Mouse (Mus musculus) embryonic fibroblast, embryonic 13.5 days (primary cell): Measurements from ENCODE around the gene Ttc30a1. TPM values are rescaled to one million over a fixed set of nuclear protein-coding genes. Genes with fewer than 3 reads are reported as not detected.

Experiments used
- H3K27ac ChIP-seq: 2 replicates; pipeline ENCODE4 v1.5.1; 2012; ENCODE audit warnings: low read length, control low read depth, inconsistent platforms; ENCODE audit not compliant: insufficient read depth
- H3K4me1 ChIP-seq: 2 replicates; pipeline ENCODE4 v1.6.1; 2011; ENCODE audit warnings: low read length; ENCODE audit not compliant: control insufficient read depth, insufficient read depth
- H3K4me3 ChIP-seq: 2 replicates; pipeline ENCODE4 v1.5.1; 2011; ENCODE audit warnings: mild to moderate bottlenecking, control low read depth, low read length; ENCODE audit not compliant: insufficient read depth
- CTCF ChIP-seq: IDR thresholded peaks from 2 replicates; pipeline ENCODE4 v1.5.1; 2011; ENCODE audit warnings: mild to moderate bottlenecking, control low read depth, low read length, moderate library complexity, borderline replicate concordance; ENCODE audit not compliant: insufficient read depth
- POLR2A ChIP-seq: IDR thresholded peaks from 2 replicates; pipeline ENCODE4 v1.6.1; 2011; ENCODE audit warnings: low read depth, mild to moderate bottlenecking, control low read depth, low read length, moderate library complexity
- polyA plus RNA-seq: library from polyadenylated mRNA; stranded (reverse); fragments of >200 nt; gene quantifications from 2 replicates; pipeline ENCODE4 v1.2.4, GENCODE M21; 2011; ENCODE audit warnings: low read depth; ENCODE audit not compliant: missing spikeins, insufficient read length

The Ttc30a1 gene
- polyA plus RNA-seq, 1 experiment, result 3.1 TPM

DNA sequence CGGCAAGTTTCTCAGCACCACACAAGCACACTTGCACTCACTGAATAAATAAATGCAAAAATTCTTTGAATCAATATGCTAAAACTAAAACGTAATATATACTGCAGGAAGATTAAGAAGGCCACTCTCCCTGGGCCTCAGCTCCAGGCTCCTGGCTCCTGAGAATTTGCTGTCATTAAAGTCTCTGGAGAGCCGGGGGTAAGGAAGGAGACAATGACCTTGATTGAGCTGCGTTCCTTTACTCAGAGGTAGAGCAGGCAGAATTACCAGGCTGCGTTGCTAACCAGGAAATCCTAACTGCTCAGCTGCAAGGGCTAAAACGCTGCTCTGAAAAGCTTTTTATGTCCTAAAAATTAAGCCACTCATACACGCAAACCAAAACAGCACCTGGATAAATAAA is 48.2 kb downstream of the Ttc30a1 start:
- H3K27ac ChIP-seq, result no peak overlapping the region
- TF ChIP-seq POLR2A, result no peak
- TF ChIP-seq CTCF, result no peak
- no peaks in the 10 kb centered on the region for H3K4me1 ChIP-seq
- H3K4me3 ChIP-seq, result no peak overlapping the region

GRCm38 (mm10) chr2:75930941-75931340 is 50.8 kb downstream of the Ttc30a1 start:
- H3K4me3 ChIP-seq, result no peak overlapping the region
- H3K4me1 ChIP-seq, result no peaks in the 10 kb centered on the region
- TF ChIP-seq POLR2A, result no peak
- no peak for TF ChIP-seq CTCF
- no peak overlapping the region for H3K27ac ChIP-seq

DNA sequence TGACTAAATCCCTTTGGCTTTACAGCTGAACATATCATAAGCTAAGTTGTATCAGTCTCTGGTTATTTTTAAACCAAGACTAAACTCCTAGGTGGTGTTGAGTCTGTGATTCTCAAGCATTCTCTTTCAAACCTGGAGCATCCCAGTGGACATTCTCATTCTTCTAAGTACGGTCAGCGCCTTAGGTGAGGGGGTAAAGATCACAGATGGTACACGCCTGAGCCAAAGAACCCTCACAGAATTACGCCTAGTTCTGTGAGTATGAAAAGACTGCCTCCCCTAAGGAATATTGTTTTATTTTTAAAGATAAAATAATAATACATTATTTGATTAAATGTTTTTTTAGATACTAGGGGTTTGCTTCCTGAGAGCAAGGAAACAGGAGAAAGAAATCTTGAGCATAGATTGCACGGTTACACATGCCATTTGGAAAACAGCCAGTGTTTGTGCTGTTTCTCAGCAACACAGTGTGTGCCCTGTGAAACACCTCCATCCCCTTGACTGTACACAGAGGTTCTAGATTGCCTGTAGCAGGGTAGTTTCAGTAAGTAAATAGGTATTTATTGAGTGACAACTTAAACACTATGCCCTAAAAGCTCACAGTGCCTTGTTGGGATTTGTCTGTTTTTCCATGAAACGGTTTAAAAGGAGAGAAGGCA is 51.9 kb downstream of the Ttc30a1 start:
- H3K27ac ChIP-seq, result no peak overlapping the region
- no peak overlapping the region for H3K4me3 ChIP-seq
- TF ChIP-seq CTCF, result no peak
- no peak for TF ChIP-seq POLR2A
- no peaks in the 10 kb centered on the region for H3K4me1 ChIP-seq

DNA sequence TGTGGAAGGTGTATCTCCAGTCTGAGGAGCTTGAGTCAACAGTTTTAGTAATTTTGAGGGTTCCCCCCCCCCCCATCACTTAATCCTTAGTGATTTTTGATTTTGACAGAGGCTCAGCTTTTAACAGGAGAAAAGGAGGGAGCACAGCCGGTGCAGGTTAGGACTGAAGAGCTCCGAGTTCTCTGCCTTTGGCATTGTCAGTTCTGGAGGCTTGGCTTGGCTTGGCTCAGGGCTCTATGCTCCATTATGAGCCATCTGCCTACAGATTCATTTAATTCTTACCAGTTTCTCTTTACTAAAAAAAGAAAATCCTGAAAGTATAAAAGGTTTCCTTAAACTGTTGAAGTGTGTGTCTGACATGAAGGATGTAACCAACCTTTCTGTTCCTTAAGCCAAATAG is 52.6 kb downstream of the Ttc30a1 start:
- no peak overlapping the region for H3K27ac ChIP-seq
- no peaks in the 10 kb centered on the region for H3K4me1 ChIP-seq
- TF ChIP-seq CTCF, result no peak
- TF ChIP-seq POLR2A, result no peak
- no peak overlapping the region for H3K4me3 ChIP-seq

Other genes starting within 250 kb of the Ttc30a1 start
- 71.1 and 79.8 TPM in 2 replicates for gene Agps, start 149.8 kb downstream of the Ttc30a1 start, polyA plus RNA-seq
- 5.5 and 8.8 TPM in 2 replicates for gene Ttc30b, start 43.4 kb downstream of the Ttc30a1 start, polyA plus RNA-seq
- 0.20 and 0.93 TPM in 2 replicates for gene Ttc30a2, start 3.8 kb downstream of the Ttc30a1 start, polyA plus RNA-seq